Mouse (Mus musculus) megakaryocyte-erythroid progenitor cell, adult 5-6 weeks (primary cell): ENCODE results near the gene Abtb2. TPM values are rescaled to one million over a fixed set of nuclear protein-coding genes. Genes with fewer than 3 reads are reported as not detected.

ENCODE experiments used
- ATAC-seq: replicated peaks from 2 replicates; pipeline ENCODE4 v1.8.0; 2016; ENCODE audit warnings: mild to moderate bottlenecking, inconsistent platforms; ENCODE audit not compliant: severe bottlenecking, poor library complexity, low FRiP score, low TSS enrichment
- total RNA-seq, 2 experiments: library from RNA; stranded (forward) in 1 of 2; stranded (reverse) in 1 of 2; fragments of 200-1000, 215-1000 nt in 1 of 2; fragments of >200 nt in 1 of 2; fragmentation: Nextera tagmentation in 1 of 2; gene quantifications; 2 replicates each; pipeline ENCODE4 v1.2.3; 2014 to 2017

Gene Abtb2
- total RNA-seq, 2 experiments from 2014 or later: 0.42 to 1.4 TPM

- ATAC-seq: no peak
Observed at GRCm38 (mm10) chr2:103609499-103609898, 43.4 kb downstream of the Abtb2 start.

GRCm38 (mm10) chr2:103610831-103611535 lies 44.9 kb downstream of the Abtb2 start:
- no peak for ATAC-seq

- ATAC-seq: no peak
Observed at GRCm38 (mm10) chr2:103613865-103614264, 47.8 kb downstream of the Abtb2 start.

- ATAC-seq: no peak
Observed at GRCm38 (mm10) chr2:103615028-103615427, 48.9 kb downstream of the Abtb2 start.

- ATAC-seq: no peak
Observed at GRCm38 (mm10) chr2:103618407-103618806, 52.3 kb downstream of the Abtb2 start.

GRCm38 (mm10) chr2:103622950-103623349 lies 56.8 kb downstream of the Abtb2 start:
- ATAC-seq: no peak

GRCm38 (mm10) chr2:103625349-103625932 lies 59.3 kb downstream of the Abtb2 start:
- ATAC-seq: no peak

GRCm38 (mm10) chr2:103627101-103627500 lies 61.0 kb downstream of the Abtb2 start:
- ATAC-seq: no peak

GRCm38 (mm10) chr2:103629956-103630355 lies 63.8 kb downstream of the Abtb2 start:
- no peak for ATAC-seq

GRCm38 (mm10) chr2:103631293-103631717 lies 65.2 kb downstream of the Abtb2 start:
- no peak for ATAC-seq

GRCm38 (mm10) chr2:103632136-103632925 lies 66.2 kb downstream of the Abtb2 start:
- ATAC-seq: no peak

- no peak for ATAC-seq
Observed at GRCm38 (mm10) chr2:103632926-103633250, 66.8 kb downstream of the Abtb2 start.

GRCm38 (mm10) chr2:103635731-103636487 lies 69.8 kb downstream of the Abtb2 start:
- ATAC-seq: no peak

GRCm38 (mm10) chr2:103637385-103637784 lies 71.3 kb downstream of the Abtb2 start:
- no peak for ATAC-seq

GRCm38 (mm10) chr2:103637943-103638342 lies 71.8 kb downstream of the Abtb2 start:
- no peak for ATAC-seq

- no peak for ATAC-seq
Observed at GRCm38 (mm10) chr2:103639701-103640100, 73.6 kb downstream of the Abtb2 start.

- ATAC-seq: no peak
Observed at GRCm38 (mm10) chr2:103640861-103641260, 74.8 kb downstream of the Abtb2 start.

- ATAC-seq: no peak
Observed at GRCm38 (mm10) chr2:103643584-103644211, 77.6 kb downstream of the Abtb2 start.

GRCm38 (mm10) chr2:103644418-103644817 lies 78.3 kb downstream of the Abtb2 start:
- ATAC-seq: no peak
